Mouse (Mus musculus): Measurements from ENCODE around the gene Ptpn21. TPM values are rescaled to one million over a fixed set of nuclear protein-coding genes. Genes with fewer than 3 reads are reported as not detected.

The Ptpn21 gene
- 9.0 and 9.3 TPM in 2 replicates for polyA plus RNA-seq (2015; fragmentation: Nextera tagmentation; extraction: Ambion mirVana)

DNA sequence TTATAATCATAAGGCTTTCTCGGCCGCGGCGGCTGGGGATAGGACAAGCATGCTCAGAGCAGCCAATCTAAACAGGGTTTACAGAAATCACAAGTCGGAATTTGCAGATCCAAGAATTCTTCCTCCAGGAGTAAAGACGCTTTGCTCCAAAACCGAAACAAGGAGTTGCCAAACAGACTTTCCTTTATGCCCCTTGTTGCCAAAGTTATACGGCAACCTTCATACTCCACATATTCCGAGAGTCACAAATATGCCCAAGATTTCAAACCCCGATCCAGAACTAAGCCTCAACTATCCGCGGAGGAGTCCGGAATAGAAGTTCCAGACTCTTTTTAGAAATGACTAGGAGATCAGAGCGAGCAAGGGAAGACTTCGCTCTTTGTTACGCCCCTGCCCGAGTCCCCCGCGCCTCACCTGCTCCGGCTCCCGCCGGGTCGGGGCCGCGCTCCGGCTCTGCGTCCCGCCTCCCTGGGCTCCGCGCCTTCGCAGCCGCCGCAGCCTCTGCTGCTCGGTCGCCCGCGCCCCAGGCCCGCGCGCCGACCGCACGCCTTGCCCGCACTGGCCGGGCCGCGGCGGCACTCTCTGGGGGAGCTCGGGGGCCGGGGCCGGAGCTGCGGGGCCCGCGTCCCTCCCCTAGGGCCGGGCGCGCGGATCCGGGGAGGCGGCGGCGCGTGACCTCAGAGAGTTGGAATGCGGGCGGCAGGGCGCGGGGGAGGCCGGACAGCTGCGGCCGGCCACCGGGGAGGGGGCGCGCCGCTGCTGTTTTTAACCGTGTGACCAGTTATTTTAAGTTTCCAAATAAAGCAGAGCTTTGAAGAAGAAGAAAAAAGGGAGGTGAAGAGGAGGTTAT, at the start of gene Ptpn21:
Ptpn21 (minus strand) TSS at position 455 of the 850 bp plus-strand sequence.
- ATAC-seq (ENCODE audit: extremely low read depth, insufficient number of reproducible peaks, low FRiP score, low TSS enrichment) = peak; percentile 70

DNA sequence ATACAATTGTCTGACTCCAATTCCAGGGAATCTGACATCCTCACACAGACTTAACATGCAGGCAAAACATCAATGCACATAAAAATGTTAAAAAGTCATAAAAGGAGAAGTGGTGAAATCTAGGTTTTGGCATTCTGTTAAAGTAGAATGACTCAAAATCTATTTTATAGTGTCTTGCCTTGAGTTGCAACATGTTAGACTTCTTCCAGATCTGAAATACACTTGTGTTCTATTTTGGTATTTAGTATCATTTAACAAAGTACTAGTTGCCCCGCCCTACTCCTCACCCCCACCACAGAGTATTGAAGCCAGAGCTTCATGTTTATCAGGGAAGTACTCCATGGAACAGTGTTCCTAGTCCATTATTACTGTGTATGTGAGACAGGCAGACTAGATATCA, 47.0 kb upstream of the Ptpn21 start:
- Histone ChIP-seq H3K36me3 (peaks cover 90% of the 10 kb centered on the region), H3K27ac (replicated peaks) (no peak overlapping the region), H3K27me3 (replicated peaks) (no peaks in the 10 kb centered on the region), H3K9ac (no peak overlapping the region), H3K4me3 (no peak overlapping the region), H3K4me1 (no peaks in the 10 kb centered on the region), H3K4me2 (no peak overlapping the region), H3K9me3 (no peaks in the 10 kb centered on the region; the same call in 1 of the 2 replicates)
- ATAC-seq (ENCODE audit: extremely low read depth, insufficient number of reproducible peaks, low FRiP score, low TSS enrichment) = no peak
- WGBS = 95% methylated on average over 1 of the region's 1 CpGs

More for the DNA sequence above, at the start of gene Ptpn21:
- under 1% methylated on average over 75 of the region's 75 CpGs for WGBS
- Histone ChIP-seq H3K4me2 (peak within 1 kb of the TSS; percentile 95), H3K27me3 (replicated peaks) (no peaks in the 10 kb centered on the region; the same call in 1 of the 2 replicates), H3K4me3 (peak within 1 kb of the TSS; percentile 88), H3K36me3 (peaks cover 3% of the 10 kb centered on the region; the same call in 1 of the 2 replicates), H3K9ac (peak within 1 kb of the TSS; percentile 97), H3K27ac (replicated peaks) (peak within 1 kb of the TSS; percentile 97), H3K4me1 (peaks cover 50% of the 10 kb centered on the region), H3K9me3 (no peaks in the 10 kb centered on the region)

DNA sequence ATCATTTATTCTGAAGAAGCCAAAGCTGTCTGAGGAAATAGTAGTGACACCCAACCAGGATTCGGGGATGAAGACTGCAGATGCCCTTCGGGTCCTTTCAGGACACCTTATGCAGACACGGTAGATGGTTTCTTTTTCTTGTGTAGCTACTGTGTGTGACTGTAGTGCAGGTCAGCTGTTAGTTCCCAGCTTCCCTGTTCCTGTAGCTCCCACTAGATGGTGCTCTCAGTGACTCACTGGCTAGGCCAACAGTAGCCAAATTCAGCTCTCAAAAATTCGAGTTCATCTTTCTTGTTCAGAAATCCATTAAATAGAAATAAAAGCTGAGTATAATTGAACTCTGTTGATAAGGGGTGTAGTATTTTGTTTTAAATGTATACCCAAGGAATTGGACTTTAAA, 41.9 kb upstream of the Ptpn21 start:
- no peak overlapping the region for H3K27ac ChIP-seq (replicated peaks)
- no peaks in the 10 kb centered on the region for H3K4me1 ChIP-seq
- H3K9ac ChIP-seq = no peak overlapping the region
- 70% methylated on average over 4 of the region's 4 CpGs for WGBS
- ATAC-seq (ENCODE audit: extremely low read depth, insufficient number of reproducible peaks, low FRiP score, low TSS enrichment) = no peak
- H3K36me3 ChIP-seq = peaks cover 92% of the 10 kb centered on the region
- no peak overlapping the region for H3K4me3 ChIP-seq
- no peak overlapping the region for H3K4me2 ChIP-seq
- no peaks in the 10 kb centered on the region for H3K27me3 ChIP-seq (replicated peaks)
- H3K9me3 ChIP-seq = no peaks in the 10 kb centered on the region; the same call in 1 of the 2 replicates

DNA sequence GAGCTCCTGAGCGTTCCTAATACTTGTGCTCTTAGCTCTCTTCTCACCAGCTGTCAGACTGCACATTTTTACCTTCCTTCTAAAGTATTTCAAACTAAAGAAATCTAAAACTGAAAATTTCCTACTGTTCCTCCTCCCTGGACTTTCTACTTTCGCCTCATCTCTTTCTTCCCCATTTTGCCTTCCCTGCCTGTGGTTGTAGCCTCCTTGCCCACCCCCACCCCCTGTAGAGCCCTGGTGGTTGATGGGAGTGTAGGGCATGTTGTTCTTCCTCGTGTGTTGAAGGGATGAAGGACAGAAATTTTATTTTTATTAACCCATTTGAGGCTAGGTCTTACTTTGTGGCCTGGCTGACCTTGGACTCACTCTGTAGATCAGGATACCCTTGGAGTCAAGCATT, 40.3 kb upstream of the Ptpn21 start:
- ATAC-seq (ENCODE audit: extremely low read depth, insufficient number of reproducible peaks, low FRiP score, low TSS enrichment) = no peak
- H3K4me2 ChIP-seq = no peak overlapping the region
- no peaks in the 10 kb centered on the region for H3K4me1 ChIP-seq
- H3K27ac ChIP-seq (replicated peaks) = no peak overlapping the region
- WGBS = 73% methylated on average over 3 of the region's 3 CpGs
- H3K4me3 ChIP-seq = no peak overlapping the region
- H3K36me3 ChIP-seq = peaks cover 90% of the 10 kb centered on the region
- H3K9ac ChIP-seq = no peak overlapping the region
- H3K9me3 ChIP-seq = no peaks in the 10 kb centered on the region; the same call in 1 of the 2 replicates
- no peaks in the 10 kb centered on the region for H3K27me3 ChIP-seq (replicated peaks)

DNA sequence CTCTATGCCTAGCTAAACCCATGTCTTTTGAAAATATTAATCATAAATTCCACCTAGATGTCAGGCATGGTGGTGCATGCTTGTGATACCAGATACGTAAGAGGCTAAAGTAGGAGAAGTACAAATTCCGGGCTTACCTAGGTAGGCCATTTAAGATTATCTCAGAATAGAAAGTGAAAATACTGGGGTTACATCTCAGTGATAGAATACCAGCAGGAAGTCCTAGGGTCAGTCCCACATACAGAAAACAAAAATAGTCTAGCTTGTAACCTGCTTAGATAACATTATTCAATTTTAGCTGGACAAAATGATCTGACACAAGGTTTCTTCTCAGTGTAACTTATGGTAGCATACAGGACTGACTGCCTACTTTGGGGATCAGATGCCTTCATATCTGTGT, 29.0 kb upstream of the Ptpn21 start:
- H3K9me3 ChIP-seq = no peaks in the 10 kb centered on the region
- H3K9ac ChIP-seq = no peak overlapping the region
- peaks cover 97% of the 10 kb centered on the region for H3K36me3 ChIP-seq
- no peak overlapping the region for H3K4me3 ChIP-seq
- 81% methylated on average over 2 of the region's 2 CpGs for WGBS
- no peaks in the 10 kb centered on the region for H3K4me1 ChIP-seq
- H3K27ac ChIP-seq (replicated peaks) = no peak overlapping the region
- H3K4me2 ChIP-seq = no peak overlapping the region
- ATAC-seq (ENCODE audit: extremely low read depth, insufficient number of reproducible peaks, low FRiP score, low TSS enrichment) = no peak
- H3K27me3 ChIP-seq (replicated peaks) = no peaks in the 10 kb centered on the region

DNA sequence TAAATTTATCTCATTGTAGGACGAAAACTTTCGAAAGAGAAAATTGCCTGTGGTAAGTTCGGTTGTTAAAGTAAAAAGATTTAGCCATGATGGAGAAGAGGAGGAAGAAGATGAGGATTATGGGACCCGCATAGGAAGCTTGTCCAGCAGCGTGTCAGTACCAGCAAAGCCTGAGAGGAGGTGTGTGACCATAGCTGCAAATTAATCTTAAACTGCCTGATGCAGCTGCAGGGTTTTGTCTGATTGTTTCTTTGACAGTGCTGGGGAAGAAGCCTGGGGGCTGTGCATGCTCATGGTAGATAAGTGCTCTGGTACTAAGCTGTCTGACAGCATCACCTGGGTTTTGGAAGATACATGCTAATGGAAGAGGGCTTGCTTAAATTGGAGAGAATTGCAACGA, 22.5 kb upstream of the Ptpn21 start:
- no peaks in the 10 kb centered on the region for H3K27me3 ChIP-seq (replicated peaks)
- no peaks in the 10 kb centered on the region for H3K9me3 ChIP-seq
- peaks cover 96% of the 10 kb centered on the region for H3K36me3 ChIP-seq
- 88% methylated on average over 6 of the region's 6 CpGs for WGBS
- no peak overlapping the region for H3K27ac ChIP-seq (replicated peaks)
- no peak for ATAC-seq (ENCODE audit: extremely low read depth, insufficient number of reproducible peaks, low FRiP score, low TSS enrichment)
- 0 out of 2 replicates have a peak, but pooled peaks cover 2% of the 10 kb centered on the region for H3K4me1 ChIP-seq
- H3K4me3 ChIP-seq = no peak overlapping the region
- no peak overlapping the region for H3K4me2 ChIP-seq
- H3K9ac ChIP-seq = no peak overlapping the region

DNA sequence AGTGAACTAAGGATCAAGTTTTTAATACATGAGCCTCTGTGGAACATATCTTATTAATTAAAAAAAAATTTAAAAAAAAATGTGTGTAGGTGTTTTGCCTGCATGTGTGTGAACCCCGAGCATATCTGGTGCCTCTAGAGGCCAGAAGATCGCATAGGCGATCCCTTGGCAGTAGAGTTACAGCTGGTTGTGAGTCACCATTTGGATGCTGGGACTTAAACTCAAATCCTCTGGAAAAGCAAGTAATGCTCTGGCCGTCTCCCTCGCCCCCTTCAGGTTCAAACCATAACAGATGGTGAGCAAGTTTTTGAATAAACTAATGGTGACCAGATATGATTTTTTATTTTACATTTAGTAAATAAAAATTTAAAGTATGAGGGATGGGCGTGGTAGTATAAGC, 20.4 kb upstream of the Ptpn21 start:
- no peak overlapping the region for H3K27ac ChIP-seq (replicated peaks)
- H3K27me3 ChIP-seq (replicated peaks) = no peaks in the 10 kb centered on the region
- no peak overlapping the region for H3K4me3 ChIP-seq
- no peak for ATAC-seq (ENCODE audit: extremely low read depth, insufficient number of reproducible peaks, low FRiP score, low TSS enrichment)
- H3K9me3 ChIP-seq = no peaks in the 10 kb centered on the region
- H3K4me1 ChIP-seq = 0 out of 2 replicates have a peak, but pooled peaks cover 2% of the 10 kb centered on the region
- peaks cover 95% of the 10 kb centered on the region for H3K36me3 ChIP-seq
- no peak overlapping the region for H3K4me2 ChIP-seq
- WGBS = 81% methylated on average over 6 of the region's 6 CpGs
- no peak overlapping the region for H3K9ac ChIP-seq

DNA sequence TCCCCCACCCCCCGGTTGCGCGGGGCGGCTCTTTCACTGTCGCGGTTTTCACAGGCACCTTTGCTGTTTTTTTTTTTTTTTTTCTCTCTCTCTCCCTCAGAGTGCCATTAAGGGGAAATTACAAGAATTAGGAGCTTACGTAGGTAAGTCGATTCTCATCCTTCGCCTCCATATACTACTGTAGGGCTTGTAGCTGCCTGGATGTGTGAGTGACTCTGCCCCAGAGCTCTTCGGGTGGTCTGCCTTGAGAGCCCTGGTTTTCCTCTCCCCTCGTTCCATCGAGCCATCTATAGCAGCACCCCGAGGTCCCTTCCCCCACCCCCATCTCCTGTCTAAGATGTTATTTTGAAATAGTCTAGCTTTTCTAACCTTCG, 10.2 kb upstream of the Ptpn21 start:
- H3K27me3 ChIP-seq (replicated peaks) = no peaks in the 10 kb centered on the region
- H3K4me1 ChIP-seq = peaks cover 40% of the 10 kb centered on the region
- H3K27ac ChIP-seq (replicated peaks) = peak overlapping the region; percentile 91
- no peak for ATAC-seq (ENCODE audit: extremely low read depth, insufficient number of reproducible peaks, low FRiP score, low TSS enrichment)
- H3K4me3 ChIP-seq = peak overlapping the region; percentile 95
- peak overlapping the region; percentile 83 for H3K4me2 ChIP-seq
- no peaks in the 10 kb centered on the region for H3K9me3 ChIP-seq
- H3K36me3 ChIP-seq = peaks cover 16% of the 10 kb centered on the region
- H3K9ac ChIP-seq = peak overlapping the region; percentile 97
- under 1% methylated on average over 14 of the region's 14 CpGs for WGBS

DNA sequence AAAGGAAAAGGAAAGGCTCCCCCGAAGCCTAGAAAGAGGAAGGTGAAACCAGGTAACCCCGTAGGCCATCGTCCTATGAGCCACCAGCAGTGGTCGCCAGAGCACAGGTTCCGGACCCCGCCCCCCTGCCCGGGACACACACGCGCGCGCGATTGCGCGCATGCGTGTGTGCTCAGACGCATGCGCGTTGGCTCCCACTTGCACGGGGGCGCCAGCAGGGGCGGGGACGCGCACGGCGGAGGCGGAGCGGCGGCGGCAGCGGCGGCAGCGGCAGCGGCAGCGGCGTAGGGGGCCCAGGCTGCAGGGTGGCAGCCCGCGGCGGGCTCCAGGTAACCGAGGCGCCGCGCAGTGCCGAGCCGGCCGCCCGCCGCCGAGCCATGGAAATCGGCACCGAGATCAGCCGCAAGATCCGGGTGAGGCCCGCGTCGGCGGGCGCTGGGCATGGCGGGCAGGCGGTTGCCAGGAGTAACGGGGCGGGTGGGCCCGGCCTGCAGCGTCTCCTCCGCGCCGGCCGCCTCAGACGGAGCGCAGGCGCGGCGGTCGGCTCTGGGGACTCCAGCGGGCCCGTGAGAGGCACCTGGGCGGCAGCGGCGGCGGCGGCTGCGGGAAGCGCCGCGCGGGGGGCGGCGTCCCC, 9.7 kb upstream of the Ptpn21 start, which contains the start of gene Zc3h14:
Zc3h14 (plus strand) TSS at position 219 of the 634 bp plus-strand sequence.
- Histone ChIP-seq H3K4me1 (peaks cover 40% of the 10 kb centered on the region), H3K4me2 (peak within 1 kb of the TSS; percentile 83), H3K27me3 (replicated peaks) (no peaks in the 10 kb centered on the region), H3K27ac (replicated peaks) (peak within 1 kb of the TSS; percentile 91), H3K4me3 (peak within 1 kb of the TSS; percentile 95), H3K36me3 (peaks cover 16% of the 10 kb centered on the region), H3K9ac (peak within 1 kb of the TSS; percentile 97), H3K9me3 (no peaks in the 10 kb centered on the region)
- WGBS = under 1% methylated on average over 81 of the region's 87 CpGs
- ATAC-seq (ENCODE audit: extremely low read depth, insufficient number of reproducible peaks, low FRiP score, low TSS enrichment) = peak; percentile 80

DNA sequence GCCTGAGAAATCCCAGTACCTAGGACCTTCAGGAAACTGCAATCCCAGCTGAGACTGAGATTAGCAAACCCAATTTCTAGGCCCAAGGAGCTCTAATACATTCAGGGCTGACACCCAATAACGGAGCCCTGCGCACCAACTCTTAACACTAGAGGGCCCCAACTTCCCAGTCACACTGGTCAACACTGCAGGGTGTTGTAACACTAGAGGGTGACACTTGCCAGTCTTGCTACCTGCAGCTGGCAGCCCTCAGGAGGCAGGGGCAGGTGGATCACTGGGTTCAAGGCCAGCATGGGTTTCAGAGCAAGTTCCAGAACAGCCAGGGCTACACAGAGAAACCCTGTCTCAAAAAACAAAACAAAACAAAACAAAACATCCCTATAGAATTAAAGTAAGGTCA, 8.9 kb upstream of the Ptpn21 start:
- peak overlapping the region; percentile 59 for H3K4me2 ChIP-seq
- H3K9me3 ChIP-seq = no peaks in the 10 kb centered on the region
- 0 out of 2 replicates have a peak overlapping the region, but pooled peaks have one; percentile 95 for H3K4me3 ChIP-seq
- 0 out of 2 replicates have a peak overlapping the region, but pooled peaks have one; percentile 8 for H3K9ac ChIP-seq
- ATAC-seq (ENCODE audit: extremely low read depth, insufficient number of reproducible peaks, low FRiP score, low TSS enrichment) = peak; percentile 59; the same call in 1 of the 2 replicates
- H3K36me3 ChIP-seq = peaks cover 10% of the 10 kb centered on the region
- WGBS = 15% methylated on average over 2 of the region's 2 CpGs
- H3K27ac ChIP-seq (replicated peaks) = 0 out of 2 replicates have a peak overlapping the region, but pooled peaks have one; percentile 18
- H3K4me1 ChIP-seq = peaks cover 47% of the 10 kb centered on the region
- H3K27me3 ChIP-seq (replicated peaks) = no peaks in the 10 kb centered on the region

DNA sequence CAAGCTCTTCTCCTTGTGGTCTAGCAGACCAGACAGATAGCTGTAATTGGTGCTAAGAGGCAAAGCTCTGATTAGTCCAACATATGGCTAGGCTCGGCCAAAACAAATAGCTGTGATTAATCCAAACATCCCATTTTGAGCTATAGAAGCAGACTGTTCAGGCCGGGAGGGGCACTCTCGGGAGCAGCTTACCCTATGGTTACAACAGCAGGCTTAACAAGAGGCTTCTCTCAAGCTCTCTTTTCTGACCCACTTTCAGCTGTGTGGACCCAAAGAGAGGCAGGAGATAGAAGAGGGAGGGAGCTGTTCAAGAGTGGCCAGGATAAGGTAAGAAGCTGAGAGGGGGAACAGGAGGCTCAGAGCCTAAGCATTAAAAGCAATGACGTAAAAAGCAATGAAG, 8.4 kb upstream of the Ptpn21 start:
- ATAC-seq (ENCODE audit: extremely low read depth, insufficient number of reproducible peaks, low FRiP score, low TSS enrichment) = no peak
- H3K4me1 ChIP-seq = peaks cover 48% of the 10 kb centered on the region
- 0 out of 2 replicates have a peak overlapping the region, but pooled peaks have one; percentile 8 for H3K9ac ChIP-seq
- no peaks in the 10 kb centered on the region for H3K27me3 ChIP-seq (replicated peaks)
- no peaks in the 10 kb centered on the region for H3K9me3 ChIP-seq
- 53% methylated on average over 4 of the region's 4 CpGs for WGBS
- no peak overlapping the region for H3K4me2 ChIP-seq
- 0 out of 2 replicates have a peak overlapping the region, but pooled peaks have one; percentile 18 for H3K27ac ChIP-seq (replicated peaks)
- H3K36me3 ChIP-seq = peaks cover 5% of the 10 kb centered on the region; the same call in 1 of the 2 replicates
- no peak overlapping the region for H3K4me3 ChIP-seq

Data from heart, embryonic 13.5 days (tissue).